23 mouse cellular contexts compared by ENCODE assay signal in the genomic region with DNA sequence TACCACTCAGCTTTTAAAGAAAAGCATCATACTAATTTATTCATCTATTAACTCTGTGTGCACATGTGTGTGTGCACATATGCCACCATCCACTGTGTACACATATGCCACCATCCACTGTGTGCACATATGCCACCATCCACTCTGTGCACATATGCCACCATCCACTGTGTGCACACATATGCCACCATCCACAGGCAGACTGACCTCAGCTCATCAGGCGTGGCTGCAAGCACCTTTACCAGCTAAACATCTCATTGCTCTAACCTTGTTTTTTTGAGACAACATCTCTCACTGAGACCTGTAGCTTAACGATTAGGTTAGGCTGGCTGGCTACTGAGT. TPM values are rescaled to one million over a fixed set of nuclear protein-coding genes. Genes with fewer than 3 reads are reported as not detected.
DNase-seq lines count a peak whose midpoint lies in the region; ATAC-seq and TF ChIP-seq lines count a peak whose summit lies in the region.
"Had no signal": no experiment of that assay in that cellular context is flagged by ENCODE, and none has a peak within 500 bp of the region (broad histone marks: within the 10 kb centered on the region; RNA-seq: fewer than 3 reads in every experiment).

No protein-coding gene starts in this region.

- no peak overlapping the region for H3K9ac ChIP-seq in hindbrain, embryonic 13.5 days
- no peak overlapping the region for H3K9ac ChIP-seq in hindbrain, embryonic 11.5 days (ENCODE audit: low read depth, low read length)
- no peak overlapping the region for H3K9ac ChIP-seq in midbrain, embryonic 16.5 days (ENCODE audit: low read depth, low read length)
- no peak overlapping the region for H3K9ac ChIP-seq in midbrain, postnatal 0 days (replicated peaks; ENCODE audit: low read length, poor library complexity, severe bottlenecking)
- no peak overlapping the region for H3K9ac ChIP-seq in forebrain, embryonic 15.5 days (replicated peaks)
- H3K9ac ChIP-seq in neural tube, embryonic 15.5 days (replicated peaks) = no peak overlapping the region
- H3K9ac ChIP-seq: heart, embryonic 15.5 days; midbrain, embryonic 12.5 days had no signal

- H3K27me3 ChIP-seq in hindbrain, embryonic 13.5 days = no peaks in the 10 kb centered on the region
- no peaks in the 10 kb centered on the region for H3K27me3 ChIP-seq in hindbrain, embryonic 11.5 days (ENCODE audit: control insufficient read depth, insufficient read depth, low read length)
- no peaks in the 10 kb centered on the region for H3K27me3 ChIP-seq in midbrain, embryonic 16.5 days (ENCODE audit: control insufficient read depth, insufficient read depth, low read depth, low read length)
- no peaks in the 10 kb centered on the region for H3K27me3 ChIP-seq in midbrain, postnatal 0 days (ENCODE audit: insufficient read depth, low read length)
- H3K27me3 ChIP-seq in forebrain, embryonic 15.5 days = no peaks in the 10 kb centered on the region
- H3K27me3 ChIP-seq in neural tube, embryonic 15.5 days (replicated peaks) = no peaks in the 10 kb centered on the region
- H3K27me3 ChIP-seq: CH12.LX; heart, embryonic 15.5 days; midbrain, embryonic 12.5 days; Patski had no signal

- no peak overlapping the region for H3K4me3 ChIP-seq in hindbrain, embryonic 13.5 days
- no peak overlapping the region for H3K4me3 ChIP-seq in hindbrain, embryonic 11.5 days (ENCODE audit: low read depth, low read length)
- no peak overlapping the region for H3K4me3 ChIP-seq in midbrain, embryonic 16.5 days (ENCODE audit: low read depth, low read length)
- no peak overlapping the region for H3K4me3 ChIP-seq in midbrain, postnatal 0 days (ENCODE audit: low read depth, low read length)
- H3K4me3 ChIP-seq in forebrain, embryonic 15.5 days = no peak overlapping the region
- no peak overlapping the region for H3K4me3 ChIP-seq in neural tube, embryonic 15.5 days (replicated peaks)
- H3K4me3 ChIP-seq: heart, embryonic 15.5 days; midbrain, embryonic 12.5 days had no signal

- ATAC-seq in hindbrain, embryonic 13.5 days (ENCODE audit: low FRiP score) = no peak
- no peak for ATAC-seq in hindbrain, embryonic 11.5 days (ENCODE audit: low FRiP score)
- ATAC-seq in midbrain, embryonic 16.5 days = peak; percentile 32; the same call in 1 of the 2 replicates
- no peak for ATAC-seq in midbrain, postnatal 0 days (ENCODE audit: low FRiP score)
- ATAC-seq in forebrain, embryonic 15.5 days (replicated peaks) = peak; percentile 50; the same call in 1 of the 2 replicates
- no peak for ATAC-seq in neural tube, embryonic 15.5 days (ENCODE audit: low FRiP score)
- ATAC-seq: Patski had no signal

- no peaks in the 10 kb centered on the region for H3K9me3 ChIP-seq in hindbrain, embryonic 13.5 days
- no peaks in the 10 kb centered on the region for H3K9me3 ChIP-seq in hindbrain, embryonic 11.5 days (ENCODE audit: control insufficient read depth, low read length)
- H3K9me3 ChIP-seq in midbrain, embryonic 16.5 days (replicated peaks; ENCODE audit: control insufficient read depth, low read length, poor library complexity, severe bottlenecking) = no peaks in the 10 kb centered on the region
- H3K9me3 ChIP-seq in midbrain, postnatal 0 days (ENCODE audit: low read length) = no peaks in the 10 kb centered on the region
- H3K9me3 ChIP-seq in forebrain, embryonic 15.5 days = no peaks in the 10 kb centered on the region
- no peaks in the 10 kb centered on the region for H3K9me3 ChIP-seq in neural tube, embryonic 15.5 days (replicated peaks)
- H3K9me3 ChIP-seq: G1E; heart, embryonic 15.5 days; midbrain, embryonic 12.5 days had no signal

- WGBS in hindbrain, embryonic 13.5 days = 91% methylated on average over 2 of the region's 2 CpGs
- 93% methylated on average over 2 of the region's 2 CpGs for WGBS in hindbrain, embryonic 11.5 days
- WGBS in midbrain, embryonic 16.5 days = 93% methylated on average over 2 of the region's 2 CpGs
- 89% methylated on average over 2 of the region's 2 CpGs for WGBS in midbrain, postnatal 0 days
- WGBS in forebrain, embryonic 15.5 days = 79% methylated on average over 2 of the region's 2 CpGs
- 92% methylated on average over 2 of the region's 2 CpGs for WGBS in neural tube, embryonic 15.5 days

- peaks cover 65% of the 10 kb centered on the region for H3K36me3 ChIP-seq in hindbrain, embryonic 13.5 days
- peaks cover 19% of the 10 kb centered on the region for H3K36me3 ChIP-seq in hindbrain, embryonic 11.5 days (ENCODE audit: control insufficient read depth, insufficient read depth, low read length)
- peaks cover 40% of the 10 kb centered on the region for H3K36me3 ChIP-seq in midbrain, embryonic 16.5 days (ENCODE audit: control insufficient read depth, insufficient read depth, low read length)
- peaks cover 43% of the 10 kb centered on the region for H3K36me3 ChIP-seq in midbrain, postnatal 0 days (ENCODE audit: insufficient read depth, low read length)
- H3K36me3 ChIP-seq in forebrain, embryonic 15.5 days = peaks cover 73% of the 10 kb centered on the region
- H3K36me3 ChIP-seq in neural tube, embryonic 15.5 days = peaks cover 63% of the 10 kb centered on the region

- DNase-seq in hindbrain, embryonic 11.5 days (ENCODE audit: low spot score) = no peak
- DNase-seq in midbrain, postnatal 0 days (ENCODE audit: low spot score) = no peak
- DNase-seq in gastrocnemius, postnatal 4 days (ENCODE audit: low spot score in 2 of 2) = no peak
- DNase-seq: adrenal gland, adult 8-10 months; B cell, adult 2 months; cerebellum, adult 2 months; cerebellum, postnatal 25 days; gastrocnemius, postnatal 25 days; heart, postnatal 36 days; kidney, adult 8-10 months; kidney, postnatal 10 days; lung, postnatal 4 days; right cerebral cortex, postnatal 25 days; spleen, adult 18-20 months had no signal

- no peak overlapping the region for H3K4me2 ChIP-seq in hindbrain, embryonic 13.5 days
- no peak overlapping the region for H3K4me2 ChIP-seq in hindbrain, embryonic 11.5 days (replicated peaks; ENCODE audit: low read depth, low read length)
- no peak overlapping the region for H3K4me2 ChIP-seq in midbrain, embryonic 16.5 days (ENCODE audit: low read length)
- no peak overlapping the region for H3K4me2 ChIP-seq in midbrain, postnatal 0 days (ENCODE audit: low read depth, low read length, poor library complexity, severe bottlenecking)
- H3K4me2 ChIP-seq in forebrain, embryonic 15.5 days (replicated peaks) = no peak overlapping the region
- H3K4me2 ChIP-seq in neural tube, embryonic 15.5 days = no peak overlapping the region
- H3K4me2 ChIP-seq: heart, embryonic 15.5 days; midbrain, embryonic 12.5 days had no signal

- peaks cover 3% of the 10 kb centered on the region for H3K4me1 ChIP-seq in hindbrain, embryonic 13.5 days (replicated peaks)
- H3K4me1 ChIP-seq in hindbrain, embryonic 11.5 days (replicated peaks; ENCODE audit: control insufficient read depth, insufficient read depth, low read length) = no peaks in the 10 kb centered on the region
- peaks cover 2% of the 10 kb centered on the region; the same call in 1 of the 2 replicates for H3K4me1 ChIP-seq in midbrain, embryonic 16.5 days (ENCODE audit: control insufficient read depth, insufficient read depth, low read length)
- no peaks in the 10 kb centered on the region for H3K4me1 ChIP-seq in midbrain, postnatal 0 days (ENCODE audit: insufficient read depth, low read length)
- H3K4me1 ChIP-seq in forebrain, embryonic 15.5 days = peaks cover 7% of the 10 kb centered on the region; the same call in 1 of the 2 replicates
- 0 out of 2 replicates have a peak, but pooled peaks cover 5% of the 10 kb centered on the region for H3K4me1 ChIP-seq in neural tube, embryonic 15.5 days
- H3K4me1 ChIP-seq: midbrain, embryonic 12.5 days had no signal

- no peak for TF ChIP-seq CTCF in midbrain, postnatal 0 days (IDR thresholded peaks at IDR 0.05)

- 0 out of 2 replicates have a peak overlapping the region, but pooled peaks have one; percentile 58 for H3K27ac ChIP-seq in hindbrain, embryonic 13.5 days
- H3K27ac ChIP-seq in hindbrain, embryonic 11.5 days (ENCODE audit: low read depth, low read length) = no peak overlapping the region
- H3K27ac ChIP-seq in midbrain, embryonic 16.5 days (ENCODE audit: low read length) = no peak overlapping the region
- H3K27ac ChIP-seq in midbrain, postnatal 0 days (ENCODE audit: low read depth, low read length) = no peak overlapping the region
- 0 out of 2 replicates have a peak overlapping the region, but pooled peaks have one; percentile 20 for H3K27ac ChIP-seq in forebrain, embryonic 15.5 days (replicated peaks)
- H3K27ac ChIP-seq in neural tube, embryonic 15.5 days (replicated peaks) = 0 out of 2 replicates have a peak overlapping the region, but pooled peaks have one; percentile 65
- H3K27ac ChIP-seq: midbrain, embryonic 12.5 days had no signal

RNA-seq across cellular contexts. Expression of gene Rgma, which starts 59.0 kb away (rescaled TPM):
- polyA plus RNA-seq in hindbrain, embryonic 13.5 days (2015; fragmentation: Nextera tagmentation; extraction: Ambion mirVana) = 40.0 and 41.1 TPM in 2 replicates
- polyA plus RNA-seq in hindbrain, embryonic 11.5 days (2014; fragmentation: Nextera tagmentation; extraction: Ambion mirVana) = 36.5 and 52.5 TPM in 2 replicates
- polyA plus RNA-seq in midbrain, embryonic 16.5 days (2015; fragmentation: Nextera tagmentation; extraction: Ambion mirVana) = 38.4 and 38.6 TPM in 2 replicates
- total RNA-seq in midbrain, postnatal 0 days (2014; rRNA removed) = 129 and 160 TPM in 2 replicates
- 42.7 and 42.9 TPM in 2 replicates for polyA plus RNA-seq in midbrain, postnatal 0 days (2015; fragmentation: Nextera tagmentation; extraction: Ambion mirVana)
- 20.3 and 25.2 TPM in 2 replicates for polyA plus RNA-seq in forebrain, embryonic 15.5 days (2015; fragmentation: Nextera tagmentation; extraction: Ambion mirVana)
- polyA plus RNA-seq in neural tube, embryonic 15.5 days (2015; fragmentation: Nextera tagmentation; extraction: Ambion mirVana) = 32.3 and 32.7 TPM in 2 replicates
- 10 to 100 TPM; 94.6 to 97.6 TPM for total RNA-seq in gastrocnemius, postnatal 4 days (2021)
- polyA plus RNA-seq: G1E had no signal

Comparison
In these comparisons a context has a peak if more than half of its experiments do, and no peak if none do; other contexts are left out.
1. ATAC-seq: peak in midbrain, embryonic 16.5 days (single experiment) and forebrain, embryonic 15.5 days (single experiment); none in hindbrain, embryonic 13.5 days (single experiment), hindbrain, embryonic 11.5 days (single experiment), midbrain, postnatal 0 days (single experiment) and neural tube, embryonic 15.5 days (single experiment).
2. H3K27ac ChIP-seq: peak in hindbrain, embryonic 13.5 days (single experiment), forebrain, embryonic 15.5 days (single experiment) and neural tube, embryonic 15.5 days (single experiment); none in hindbrain, embryonic 11.5 days (single experiment), midbrain, embryonic 16.5 days (single experiment) and midbrain, postnatal 0 days (single experiment).